Mouse (Mus musculus) hindbrain, embryonic 13.5 days (tissue): ENCODE data around the gene Cebpa. TPM values are rescaled to one million over a fixed set of nuclear protein-coding genes. Genes with fewer than 3 reads are reported as not detected.

Source experiments
- ATAC-seq: fragments of 200-750 bp; cut with Nextera tagmentation; 2 replicates; pipeline ENCODE4 v1.8.0; 2017; ENCODE audit warnings: moderate TSS enrichment; ENCODE audit not compliant: low FRiP score
- H3K27ac ChIP-seq: fragments of 300-500 bp; sonication (generic); 2 replicates; pipeline ENCODE4 v1.5.1; 2015; ENCODE audit warnings: inconsistent platforms, mild to moderate bottlenecking, moderate library complexity
- H3K27me3 ChIP-seq: fragments of 300-500 bp; sonication (generic); 2 replicates; pipeline ENCODE4 v1.6.1; 2015; ENCODE audit warnings: mild to moderate bottlenecking, inconsistent platforms
- H3K36me3 ChIP-seq: fragments of 300-500 bp; sonication (generic); 2 replicates; pipeline ENCODE4 v1.6.1; 2015; ENCODE audit warnings: mild to moderate bottlenecking, inconsistent platforms
- H3K4me1 ChIP-seq: fragments of 300-500 bp; sonication (generic); replicated peaks from 2 replicates; pipeline ENCODE4 v1.6.1; 2015; ENCODE audit warnings: inconsistent platforms
- H3K4me2 ChIP-seq: fragments of 300-500 bp; sonication (generic); 2 replicates; pipeline ENCODE4 v1.6.1; 2015; ENCODE audit warnings: inconsistent platforms, mild to moderate bottlenecking, moderate library complexity
- H3K4me3 ChIP-seq: fragments of 300-500 bp; sonication (generic); 2 replicates; pipeline ENCODE4 v1.5.1; 2015; ENCODE audit warnings: mild to moderate bottlenecking, inconsistent platforms
- H3K9ac ChIP-seq: fragments of 300-500 bp; sonication (generic); 2 replicates; pipeline ENCODE4 v1.6.1; 2015; ENCODE audit warnings: mild to moderate bottlenecking, inconsistent platforms
- H3K9me3 ChIP-seq: fragments of 300-500 bp; sonication (generic); 2 replicates; pipeline ENCODE4 v1.6.1; 2016; ENCODE audit warnings: inconsistent platforms
- WGBS: fragments of 180-500 bp; shearing (Covaris S2); methylation state at CpG from one replicate; pipeline ENCODE4 v1.1.7; 2015; 5-methylcytosine and 5-hydroxymethylcytosine counted together
- polyA plus RNA-seq: library from polyadenylated mRNA; unstranded; fragments of >200 nt; fragmentation: Nextera tagmentation; extraction: Ambion mirVana; gene quantifications from 2 replicates; pipeline ENCODE4 v1.2.1, GENCODE M21; 2015

The Cebpa gene
- polyA plus RNA-seq = 0.47 and 0.60 TPM in 2 replicates

DNA sequence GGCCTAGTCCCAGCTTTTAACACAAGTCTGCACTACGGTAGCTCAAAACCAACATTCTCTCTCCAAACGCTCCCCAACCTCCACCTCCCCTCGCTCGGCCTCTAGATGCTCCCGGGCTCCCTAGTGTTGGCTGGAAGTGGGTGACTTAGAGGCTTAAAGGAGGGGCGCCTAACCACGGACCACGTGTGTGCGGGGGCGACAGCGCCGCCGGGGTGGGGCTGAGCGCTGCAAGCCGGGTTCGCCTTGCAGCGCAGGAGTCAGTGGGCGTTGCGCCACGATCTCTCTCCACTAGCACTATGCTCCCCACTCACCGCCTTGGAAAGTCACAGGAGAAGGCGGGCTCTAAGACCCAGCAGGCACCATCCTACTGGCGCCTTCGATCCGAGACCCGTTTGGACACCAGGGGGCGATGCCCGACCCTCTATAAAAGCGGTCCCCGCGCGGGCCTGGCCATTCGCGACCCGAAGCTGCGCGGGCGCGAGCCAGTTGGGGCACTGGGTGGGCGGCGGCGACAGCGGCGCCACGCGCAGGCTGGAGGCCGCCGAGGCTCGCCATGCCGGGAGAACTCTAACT is at the start of gene Cebpa:
Gene Cebpa, plus strand, starts transcription at position 453 of the 573 bp plus-strand sequence.
- H3K27me3 ChIP-seq = peaks cover 90% of the 10 kb centered on the region
- H3K27ac ChIP-seq = peak within 1 kb of the TSS; percentile 23; the same call in 1 of the 2 replicates
- no peaks in the 10 kb centered on the region for H3K36me3 ChIP-seq
- peak within 1 kb of the TSS; percentile 73 for H3K9ac ChIP-seq
- peaks cover 42% of the 10 kb centered on the region for H3K4me1 ChIP-seq
- H3K9me3 ChIP-seq = no peaks in the 10 kb centered on the region
- peak; percentile 95 for ATAC-seq
- WGBS = under 1% methylated on average over 50 of the region's 50 CpGs
- peak within 1 kb of the TSS; percentile 53 for H3K4me3 ChIP-seq
- H3K4me2 ChIP-seq = peak within 1 kb of the TSS; percentile 97

DNA sequence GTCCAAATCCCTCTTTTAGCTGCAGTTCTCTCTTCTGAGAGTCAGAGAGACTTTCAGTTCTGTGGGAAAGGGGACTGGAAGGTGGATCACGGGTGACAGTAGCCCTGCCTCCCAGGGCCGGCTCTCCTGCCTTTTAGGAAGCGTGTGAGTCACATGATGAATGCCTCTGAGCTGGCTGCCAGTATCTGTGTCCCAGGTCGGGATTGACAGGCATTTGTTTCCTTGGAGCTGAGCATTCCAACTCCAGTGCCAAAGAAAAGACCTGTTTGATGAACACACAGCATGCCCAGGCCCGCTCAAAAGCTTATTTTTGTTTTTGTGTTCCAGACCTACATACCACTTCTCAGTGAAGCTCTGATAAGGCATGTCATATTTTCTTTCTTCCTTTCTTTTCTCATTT is 42.4 kb upstream of the Cebpa start:
- Histone ChIP-seq H3K4me2 (no peak overlapping the region), H3K9ac (no peak overlapping the region), H3K9me3 (no peaks in the 10 kb centered on the region), H3K27ac (no peak overlapping the region), H3K36me3 (no peaks in the 10 kb centered on the region), H3K4me1 (no peaks in the 10 kb centered on the region), H3K27me3 (no peaks in the 10 kb centered on the region), H3K4me3 (no peak overlapping the region)
- WGBS = 34% methylated on average over 5 of the region's 5 CpGs
- ATAC-seq = no peak

GRCm38 (mm10) chr7:35080843-35081338 is 38.2 kb upstream of the Cebpa start:
- Histone ChIP-seq H3K27me3 (peaks cover 5% of the 10 kb centered on the region; the same call in 1 of the 2 replicates), H3K4me2 (no peak overlapping the region), H3K4me3 (no peak overlapping the region), H3K27ac (no peak overlapping the region), H3K9ac (no peak overlapping the region), H3K9me3 (no peaks in the 10 kb centered on the region), H3K36me3 (no peaks in the 10 kb centered on the region), H3K4me1 (peaks cover 5% of the 10 kb centered on the region)
- WGBS = 45% methylated on average over 10 of the region's 10 CpGs
- no peak for ATAC-seq

- Histone ChIP-seq H3K4me2 (no peak overlapping the region), H3K9ac (no peak overlapping the region), H3K4me3 (no peak overlapping the region), H3K27me3 (peaks cover 5% of the 10 kb centered on the region; the same call in 1 of the 2 replicates), H3K9me3 (no peaks in the 10 kb centered on the region), H3K4me1 (peaks cover 11% of the 10 kb centered on the region), H3K27ac (no peak overlapping the region), H3K36me3 (no peaks in the 10 kb centered on the region)
- no peak for ATAC-seq
- WGBS = 85% methylated on average over 9 of the region's 9 CpGs
Measured at GRCm38 (mm10) chr7:35081406-35082104, 37.5 kb upstream of the Cebpa start.

DNA sequence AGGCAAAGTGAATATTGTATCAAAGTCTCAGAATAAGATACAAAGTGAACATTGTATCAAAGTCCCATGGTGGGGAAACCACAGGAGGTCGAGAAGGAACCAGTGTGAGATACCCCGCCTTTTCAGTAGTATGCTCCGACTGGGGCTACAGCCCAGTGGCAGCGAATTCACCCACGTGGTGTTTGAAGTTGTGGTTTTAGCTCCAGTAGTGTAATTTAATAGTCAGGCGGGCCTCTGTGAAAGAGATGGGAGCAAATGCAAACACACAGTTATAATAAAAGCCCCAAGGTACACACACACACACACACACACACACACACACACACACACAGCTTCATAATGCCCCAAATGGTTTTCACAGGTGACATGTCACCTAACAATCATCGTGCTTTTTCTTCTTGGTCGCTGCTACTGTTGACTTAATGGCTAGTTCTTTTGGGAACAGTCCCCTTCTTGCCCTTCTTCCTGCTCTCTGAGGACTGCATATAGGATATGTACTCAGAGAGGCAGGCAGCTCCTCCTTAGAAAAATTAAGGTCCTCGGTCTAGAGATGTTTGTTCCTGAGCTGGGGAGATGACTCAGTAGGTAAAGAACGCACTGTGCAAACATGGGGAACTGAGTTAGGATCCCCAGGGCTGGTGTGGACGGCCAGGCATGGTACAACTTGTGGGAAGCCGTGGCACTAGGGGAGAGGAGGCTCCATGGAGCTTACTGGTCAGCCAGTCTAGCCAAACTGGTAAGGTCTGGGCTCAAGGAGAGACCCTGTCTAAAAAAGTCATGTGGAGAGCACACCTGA is 34.3 kb upstream of the Cebpa start:
- Histone ChIP-seq H3K4me3 (no peak overlapping the region), H3K27ac (no peak overlapping the region), H3K4me1 (peaks cover 22% of the 10 kb centered on the region), H3K9me3 (no peaks in the 10 kb centered on the region), H3K4me2 (no peak overlapping the region), H3K27me3 (peaks cover 5% of the 10 kb centered on the region; the same call in 1 of the 2 replicates), H3K36me3 (no peaks in the 10 kb centered on the region), H3K9ac (no peak overlapping the region)
- ATAC-seq = no peak
- 82% methylated on average over 12 of the region's 12 CpGs for WGBS

DNA sequence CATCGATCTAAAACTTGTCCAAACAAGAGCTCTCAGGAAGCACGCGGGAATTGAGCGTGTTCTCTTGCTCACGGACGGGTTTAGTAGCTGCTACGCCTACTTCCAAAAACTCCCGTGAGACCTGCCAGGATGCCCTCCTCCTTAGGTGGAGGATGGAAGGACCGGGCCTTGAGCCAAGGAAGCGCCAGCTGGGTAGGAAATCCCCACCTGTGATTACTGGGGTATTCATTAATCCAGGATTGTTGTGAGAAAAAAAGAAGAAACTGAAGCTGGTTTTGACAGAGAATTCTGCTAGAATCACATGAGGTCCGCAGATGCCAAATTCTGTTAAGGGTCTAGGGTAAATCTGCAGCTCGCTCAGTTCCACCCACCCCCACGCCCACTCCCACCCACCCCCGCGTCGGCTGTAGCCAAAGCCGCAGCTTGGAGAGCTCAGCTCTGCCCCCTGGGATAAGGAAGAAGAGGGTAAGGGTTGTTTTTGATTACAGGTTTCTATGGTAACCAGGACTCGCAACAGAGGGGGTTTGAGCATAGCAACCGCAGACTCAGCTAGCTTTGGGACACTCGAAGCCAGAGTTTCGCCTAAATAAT is 32.7 kb upstream of the Cebpa start:
- H3K27ac ChIP-seq = no peak overlapping the region
- 2% methylated on average over 21 of the region's 21 CpGs for WGBS
- peaks cover 5% of the 10 kb centered on the region; the same call in 1 of the 2 replicates for H3K27me3 ChIP-seq
- H3K4me1 ChIP-seq = peaks cover 22% of the 10 kb centered on the region
- no peaks in the 10 kb centered on the region for H3K9me3 ChIP-seq
- ATAC-seq = peak; percentile 77; the same call in 1 of the 2 replicates
- no peaks in the 10 kb centered on the region for H3K36me3 ChIP-seq
- H3K9ac ChIP-seq = peak overlapping the region; percentile 35; the same call in 1 of the 2 replicates
- peak overlapping the region; percentile 53 for H3K4me2 ChIP-seq
- peak overlapping the region; percentile 22 for H3K4me3 ChIP-seq

GRCm38 (mm10) chr7:35090550-35090949 is 28.5 kb upstream of the Cebpa start:
- Histone ChIP-seq H3K9ac (no peak overlapping the region), H3K4me2 (no peak overlapping the region), H3K4me1 (peaks cover 19% of the 10 kb centered on the region), H3K27me3 (no peaks in the 10 kb centered on the region), H3K27ac (no peak overlapping the region), H3K36me3 (no peaks in the 10 kb centered on the region), H3K9me3 (no peaks in the 10 kb centered on the region), H3K4me3 (no peak overlapping the region)
- ATAC-seq = no peak
- WGBS = 83% methylated on average over 5 of the region's 5 CpGs

GRCm38 (mm10) chr7:35094975-35095678 is 24.0 kb upstream of the Cebpa start:
- Histone ChIP-seq H3K4me3 (no peak overlapping the region), H3K27ac (no peak overlapping the region), H3K4me2 (no peak overlapping the region), H3K9ac (no peak overlapping the region), H3K9me3 (no peaks in the 10 kb centered on the region), H3K4me1 (no peaks in the 10 kb centered on the region), H3K27me3 (no peaks in the 10 kb centered on the region), H3K36me3 (no peaks in the 10 kb centered on the region)
- WGBS = 79% methylated on average over 9 of the region's 9 CpGs
- no peak for ATAC-seq

GRCm38 (mm10) chr7:35098777-35099176 is 20.3 kb upstream of the Cebpa start:
- no peak for ATAC-seq

DNA sequence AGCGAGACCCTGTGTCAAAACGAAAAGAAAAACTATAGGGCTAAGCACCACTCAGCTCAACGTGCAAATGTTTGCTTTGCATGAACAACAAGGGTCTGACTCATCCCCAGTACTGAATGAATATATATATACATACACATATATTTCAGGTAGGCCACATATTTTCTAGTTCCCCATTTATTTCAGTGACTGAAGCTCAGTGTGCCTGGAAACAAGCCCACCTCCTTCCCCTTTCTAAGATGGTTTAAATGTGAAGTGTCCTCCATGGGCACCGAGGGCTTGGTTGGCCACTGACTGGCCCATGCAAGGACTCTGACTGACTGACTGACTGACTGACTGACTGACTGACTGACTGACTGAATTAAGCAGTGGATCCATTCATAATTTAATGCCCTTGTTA is 19.6 kb upstream of the Cebpa start:
- Histone ChIP-seq H3K27me3 (no peaks in the 10 kb centered on the region), H3K4me3 (no peak overlapping the region), H3K4me1 (no peaks in the 10 kb centered on the region), H3K36me3 (no peaks in the 10 kb centered on the region), H3K27ac (no peak overlapping the region), H3K9ac (no peak overlapping the region), H3K4me2 (no peak overlapping the region), H3K9me3 (no peaks in the 10 kb centered on the region)
- 88% methylated on average over 4 of the region's 4 CpGs for WGBS
- ATAC-seq = no peak

More at GRCm38 (mm10) chr7:35098777-35099176, 20.3 kb upstream of the Cebpa start:
- Histone ChIP-seq H3K4me2 (no peak overlapping the region), H3K36me3 (no peaks in the 10 kb centered on the region), H3K4me1 (no peaks in the 10 kb centered on the region), H3K4me3 (no peak overlapping the region), H3K27me3 (no peaks in the 10 kb centered on the region), H3K27ac (no peak overlapping the region), H3K9ac (no peak overlapping the region), H3K9me3 (no peaks in the 10 kb centered on the region)
- 83% methylated on average over 4 of the region's 4 CpGs for WGBS

DNA sequence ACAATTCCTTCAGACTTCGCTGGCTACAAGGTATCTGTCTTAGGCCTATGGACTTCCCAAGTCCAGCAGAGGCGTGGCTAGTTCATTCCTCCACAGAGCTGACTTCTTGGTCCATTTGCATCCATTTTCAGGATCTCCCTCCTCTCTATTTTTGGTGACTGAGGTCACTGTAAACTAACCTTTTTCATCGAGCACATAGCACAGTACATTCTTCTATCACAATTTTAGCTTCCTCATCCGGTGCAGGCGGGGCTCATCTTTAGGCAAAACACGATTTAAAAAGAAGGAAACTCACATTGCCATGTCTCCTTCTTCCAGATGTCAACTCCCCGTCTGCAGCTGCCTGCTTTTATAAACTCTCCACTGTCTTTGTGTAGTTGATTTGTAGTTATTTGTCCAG is 12.5 kb upstream of the Cebpa start:
- H3K27me3 ChIP-seq = no peaks in the 10 kb centered on the region
- no peak overlapping the region for H3K4me3 ChIP-seq
- H3K27ac ChIP-seq = no peak overlapping the region
- no peaks in the 10 kb centered on the region for H3K36me3 ChIP-seq
- no peaks in the 10 kb centered on the region for H3K4me1 ChIP-seq
- H3K4me2 ChIP-seq = no peak overlapping the region
- no peak overlapping the region for H3K9ac ChIP-seq
- no peak for ATAC-seq
- WGBS = 81% methylated on average over 7 of the region's 7 CpGs
- no peaks in the 10 kb centered on the region for H3K9me3 ChIP-seq
